Mouse (Mus musculus) MEL (cell line): ENCODE measurements at regions not wholly inside any gene's neighbourhood (a gene's known extent, or its start where the extent isn't known, plus 50 kb on each side); places are given as distances from the start of the nearest gene placed in this dataset.
A peak's percentile ranks its signal among the peaks of the same experiment; 100 is the strongest.

Source experiments
- DNase-seq: peaks from one replicate; pipeline ENCODE4 v3.0.0; 2011; ENCODE audit warnings: low read depth, low spot score
- H3K27ac ChIP-seq: 2 replicates; pipeline ENCODE4 v1.5.1; 2012; ENCODE audit warnings: low read depth, mild to moderate bottlenecking, control low read depth, low read length, moderate library complexity; ENCODE audit not compliant: control insufficient read depth
- H3K27me3 ChIP-seq, 2 experiments: fragments of 150-350 bp in 1 of 2; sonication (generic) in 1 of 2; 2 replicates each; pipeline ENCODE4 v1.6.1; 2012; ENCODE audit warnings: low read length in 2 of 2, mild to moderate bottlenecking in 2 of 2, improper control_type of control experiment in 1 of 2, moderate library complexity in 1 of 2; ENCODE audit not compliant: insufficient read depth in 2 of 2, control insufficient read depth in 1 of 2
- H3K36me3 ChIP-seq, 2 experiments: 2 replicates each; pipeline ENCODE4 v1.6.1; 2012 to 2014; ENCODE audit warnings: low read length in 2 of 2, improper control_type of control experiment in 1 of 2, inconsistent platforms in 1 of 2, mild to moderate bottlenecking in 1 of 2; ENCODE audit not compliant: insufficient read depth in 2 of 2, control insufficient read depth in 1 of 2
- H3K4me1 ChIP-seq, 2 experiments: fragments of 150-350 bp in 1 of 2; sonication (generic) in 1 of 2; 2 replicates each; pipeline ENCODE4 v1.6.1; 2012; ENCODE audit warnings: low read length in 2 of 2, improper control_type of control experiment in 1 of 2, mild to moderate bottlenecking in 1 of 2; ENCODE audit not compliant: insufficient read depth in 2 of 2, control insufficient read depth in 1 of 2
- H3K4me3 ChIP-seq, 2 experiments: fragments of 150-350 bp in 1 of 2; sonication (generic) in 1 of 2; 2 replicates each; pipeline ENCODE4 v1.5.1; 2012; ENCODE audit warnings: low read depth in 2 of 2, low read length in 2 of 2, mild to moderate bottlenecking in 2 of 2, moderate library complexity in 2 of 2, control low read depth in 1 of 2, improper control_type of control experiment in 1 of 2; ENCODE audit not compliant: control insufficient read depth in 1 of 2, insufficient read depth in 1 of 2
- H3K79me2 ChIP-seq: 2 replicates; pipeline ENCODE4 v1.6.1; 2012; ENCODE audit warnings: mild to moderate bottlenecking, low read length, moderate library complexity; ENCODE audit not compliant: control insufficient read depth, poor library complexity, insufficient read depth
- H3K9ac ChIP-seq: 2 replicates; pipeline ENCODE4 v1.6.1; 2012; ENCODE audit warnings: low read depth, mild to moderate bottlenecking, control low read depth, low read length, moderate library complexity; ENCODE audit not compliant: control insufficient read depth, poor library complexity, severe bottlenecking
- H3K9me3 ChIP-seq: fragments of 150-350 bp; sonication (generic); replicated peaks from 2 replicates; pipeline ENCODE4 v1.6.1; 2012; ENCODE audit warnings: mild to moderate bottlenecking, low read length, improper control_type of control experiment, moderate library complexity; ENCODE audit not compliant: insufficient read depth
- BHLHE40 ChIP-seq: IDR thresholded peaks from 2 replicates; pipeline ENCODE4 v1.6.1; 2012; ENCODE audit warnings: low read depth, mild to moderate bottlenecking, inconsistent platforms, low read length, improper control_type of control experiment, borderline replicate concordance
- CHD1 ChIP-seq: IDR thresholded peaks from 2 replicates; pipeline ENCODE4 v1.6.1; 2012; ENCODE audit warnings: low read depth, mild to moderate bottlenecking, inconsistent platforms, low read length, improper control_type of control experiment
- CHD2 ChIP-seq: IDR thresholded peaks from 2 replicates; pipeline ENCODE4 v1.6.1; 2011; ENCODE audit warnings: low read length, improper control_type of control experiment
- CTCF ChIP-seq, 3 experiments: IDR thresholded peaks in 2 of 3; conservative IDR thresholded peaks in 1 of 3; 2 replicates each; pipeline ENCODE4 v1.5.1; 2011 to 2012; ENCODE audit warnings: low read length in 3 of 3, low read depth in 2 of 3, mild to moderate bottlenecking in 2 of 3, improper control_type of control experiment in 1 of 3, inconsistent platforms in 1 of 3, mixed read lengths in 1 of 3, moderate library complexity in 1 of 3; ENCODE audit not compliant: control insufficient read depth in 1 of 3, insufficient read depth in 1 of 3, poor library complexity in 1 of 3, severe bottlenecking in 1 of 3
- E2F4 ChIP-seq: IDR thresholded peaks from 2 replicates; pipeline ENCODE4 v1.6.1; 2011; ENCODE audit warnings: low read depth, low read length, improper control_type of control experiment, borderline replicate concordance
- ELF1 ChIP-seq: IDR thresholded peaks from 2 replicates; pipeline ENCODE4 v1.6.1; 2014; ENCODE audit warnings: low read depth, mild to moderate bottlenecking, inconsistent platforms, low read length, improper control_type of control experiment, moderate library complexity
- EP300 ChIP-seq, 2 experiments: IDR thresholded peaks; 2 replicates each; pipeline ENCODE4 v1.6.1; 2011; ENCODE audit warnings: improper control_type of control experiment in 2 of 2, low read length in 2 of 2, low read depth in 1 of 2, mild to moderate bottlenecking in 1 of 2
- ETS1 ChIP-seq: IDR thresholded peaks from 2 replicates; pipeline ENCODE4 v1.6.1; 2012; ENCODE audit warnings: low read depth, mild to moderate bottlenecking, inconsistent platforms, low read length, improper control_type of control experiment, moderate library complexity
- GABPA ChIP-seq: IDR thresholded peaks from 2 replicates; pipeline ENCODE4 v1.6.1; 2012; ENCODE audit warnings: low read depth, mild to moderate bottlenecking, inconsistent platforms, low read length, improper control_type of control experiment, moderate library complexity
- GATA1 ChIP-seq: IDR thresholded peaks from 2 replicates; pipeline ENCODE4 v1.6.1; 2011; ENCODE audit warnings: low read depth, low read length, improper control_type of control experiment
- HCFC1 ChIP-seq: IDR thresholded peaks from 2 replicates; pipeline ENCODE4 v1.6.1; 2012; ENCODE audit warnings: low read depth, mild to moderate bottlenecking, inconsistent platforms, low read length, improper control_type of control experiment, moderate library complexity
- JUND ChIP-seq: IDR thresholded peaks from 2 replicates; pipeline ENCODE4 v1.6.1; 2011; ENCODE audit warnings: low read depth, mild to moderate bottlenecking, improper control_type of control experiment, low read length
- KAT2A ChIP-seq: conservative IDR thresholded peaks from 2 replicates; pipeline ENCODE4 v1.6.1; 2012; ENCODE audit warnings: low read depth, low read length, improper control_type of control experiment, inconsistent platforms
- MAX ChIP-seq: IDR thresholded peaks from 2 replicates; pipeline ENCODE4 v1.6.1; 2011; ENCODE audit warnings: low read length, improper control_type of control experiment
- MAZ ChIP-seq: IDR thresholded peaks from 2 replicates; pipeline ENCODE4 v1.6.1; 2012; ENCODE audit warnings: low read depth, mild to moderate bottlenecking, inconsistent platforms, low read length, improper control_type of control experiment
- MEF2A ChIP-seq: IDR thresholded peaks from 2 replicates; pipeline ENCODE4 v1.6.1; 2014; ENCODE audit warnings: low read depth, mild to moderate bottlenecking, inconsistent platforms, low read length, improper control_type of control experiment; ENCODE audit not compliant: poor library complexity, insufficient replicate concordance, severe bottlenecking; ENCODE audit errors: extremely low read depth
- MXI1 ChIP-seq: IDR thresholded peaks from 2 replicates; pipeline ENCODE4 v1.6.1; 2011; ENCODE audit warnings: mild to moderate bottlenecking, low read depth, low read length, improper control_type of control experiment
- MYB ChIP-seq: IDR thresholded peaks from 2 replicates; pipeline ENCODE4 v1.6.1; 2011; ENCODE audit warnings: mild to moderate bottlenecking, low read depth, low read length, improper control_type of control experiment
- MYC ChIP-seq: IDR thresholded peaks from 2 replicates; pipeline ENCODE4 v1.6.1; 2011; ENCODE audit warnings: low read depth, mild to moderate bottlenecking, low read length, improper control_type of control experiment, moderate library complexity
- NELFE ChIP-seq: IDR thresholded peaks from 2 replicates; pipeline ENCODE4 v1.6.1; 2011; ENCODE audit warnings: low read depth, low read length, improper control_type of control experiment
- NRF1 ChIP-seq: IDR thresholded peaks from 2 replicates; pipeline ENCODE4 v1.6.1; 2014; ENCODE audit warnings: low read depth, mild to moderate bottlenecking, inconsistent platforms, low read length, improper control_type of control experiment, moderate library complexity; ENCODE audit not compliant: poor library complexity, insufficient read depth, severe bottlenecking
- POLR2AphosphoS2 ChIP-seq: IDR thresholded peaks from 2 replicates; pipeline ENCODE4 v1.6.1; 2011; ENCODE audit warnings: low read length, improper control_type of control experiment
- POLR2AphosphoS5 ChIP-seq: IDR thresholded peaks from 2 replicates; pipeline ENCODE4 v1.6.1; 2012; ENCODE audit warnings: low read depth, borderline replicate concordance, mild to moderate bottlenecking, inconsistent platforms, low read length, moderate library complexity, mixed read lengths
- RAD21 ChIP-seq: IDR thresholded peaks from 2 replicates; pipeline ENCODE4 v1.6.1; 2011; ENCODE audit warnings: mild to moderate bottlenecking, low read depth, low read length, improper control_type of control experiment
- RCOR1 ChIP-seq: IDR thresholded peaks from 2 replicates; pipeline ENCODE4 v1.6.1; 2012; ENCODE audit warnings: low read depth, mild to moderate bottlenecking, inconsistent platforms, low read length, improper control_type of control experiment
- SIN3A ChIP-seq: IDR thresholded peaks from 2 replicates; pipeline ENCODE4 v1.6.1; 2012; ENCODE audit warnings: low read length, improper control_type of control experiment, inconsistent platforms
- SMC3 ChIP-seq: IDR thresholded peaks from 2 replicates; pipeline ENCODE4 v1.6.1; 2011; ENCODE audit warnings: low read depth, low read length, improper control_type of control experiment
- TAL1 ChIP-seq: IDR thresholded peaks from 2 replicates; pipeline ENCODE4 v1.6.1; 2012; ENCODE audit warnings: mild to moderate bottlenecking, inconsistent platforms, low read length, moderate library complexity, mixed read lengths
- TBP ChIP-seq: IDR thresholded peaks from 2 replicates; pipeline ENCODE4 v1.8.0; 2011; ENCODE audit warnings: low read depth, low read length, improper control_type of control experiment
- TCF12 ChIP-seq: IDR thresholded peaks from 2 replicates; pipeline ENCODE4 v1.6.1; 2014; ENCODE audit warnings: low read depth, mild to moderate bottlenecking, inconsistent platforms, low read length, improper control_type of control experiment, moderate library complexity
- UBTF ChIP-seq: IDR thresholded peaks from 2 replicates; pipeline ENCODE4 v1.6.1; 2012; ENCODE audit warnings: low read depth, mild to moderate bottlenecking, inconsistent platforms, low read length, improper control_type of control experiment, moderate library complexity, borderline replicate concordance; ENCODE audit not compliant: insufficient read depth
- USF1 ChIP-seq: IDR thresholded peaks from 2 replicates; pipeline ENCODE4 v1.6.1; 2014; ENCODE audit warnings: low read depth, mild to moderate bottlenecking, inconsistent platforms, low read length, improper control_type of control experiment, moderate library complexity
- ZC3H11A ChIP-seq: IDR thresholded peaks from 2 replicates; pipeline ENCODE4 v1.6.1; 2012; ENCODE audit warnings: low read depth, mild to moderate bottlenecking, inconsistent platforms, low read length, improper control_type of control experiment
- ZKSCAN1 ChIP-seq: IDR thresholded peaks from 2 replicates; pipeline ENCODE4 v1.6.1; 2012; ENCODE audit warnings: low read depth, mild to moderate bottlenecking, inconsistent platforms, low read length, improper control_type of control experiment, moderate library complexity
- ZMIZ1 ChIP-seq: IDR thresholded peaks from 2 replicates; pipeline ENCODE4 v1.6.1; 2012; ENCODE audit warnings: low read depth, mild to moderate bottlenecking, inconsistent platforms, low read length, improper control_type of control experiment, moderate library complexity
- ZNF384 ChIP-seq: IDR thresholded peaks from 2 replicates; pipeline ENCODE4 v1.6.1; 2012; ENCODE audit warnings: low read depth, mild to moderate bottlenecking, inconsistent platforms, low read length, improper control_type of control experiment

GRCm38 (mm10) chr6:11727806-11728205 is 179.5 kb downstream of the Ndufa4 start (continued):
- TF ChIP-seq USF1, result no peak

GRCm38 (mm10) chr6:11727370-11727769 is 179.9 kb downstream of the Ndufa4 start:
- H3K36me3 ChIP-seq, result peaks cover 0 to 2% of the 10 kb centered on the region in 2 experiments; a peak in 1 of 4 replicates
- H3K4me1 ChIP-seq, result 0 out of 4 replicates have a peak, but pooled peaks cover 0 to 2% of the 10 kb centered on the region in 2 experiments
- no peak overlapping the region for H3K4me3 ChIP-seq
- peak; percentile 74 for DNase-seq
- no peaks in the 10 kb centered on the region for H3K27me3 ChIP-seq
- H3K9me3 ChIP-seq, result no peaks in the 10 kb centered on the region
- no peak overlapping the region for H3K9ac ChIP-seq
- H3K27ac ChIP-seq, result no peak overlapping the region
- H3K79me2 ChIP-seq, result no peaks in the 10 kb centered on the region
- TF ChIP-seq EP300 (IDR thresholded peaks at IDR 0.05; ENCODE audit: low read depth in 1 of 2, low read length in 2 of 2) (peak; percentile 42 to 66), TCF12 (peak; percentile 87), RCOR1 (no peak), NELFE (no peak), BHLHE40 (peak; percentile 95), KAT2A (no peak), JUND (no peak), MEF2A (no peak), MAZ (no peak), GABPA (no peak), CHD1 (no peak), MXI1 (no peak), UBTF (no peak), ELF1 (no peak), MAX (no peak), ZC3H11A (no peak), USF1 (no peak), E2F4 (no peak), ZMIZ1 (no peak), GATA1 (peak; percentile 74), RAD21 (no peak), MYB (no peak), CHD2 (peak; percentile 64), TAL1 (peak; percentile 62), ETS1 (peak; percentile 58), NRF1 (no peak), SMC3 (no peak), ZKSCAN1 (no peak), CTCF (IDR thresholded peaks at IDR 0.05 in 2 of 3, conservative IDR thresholded peaks at IDR 0.05 in 1 of 3; ENCODE audit: control insufficient read depth in 1 of 3, insufficient read depth in 1 of 3, low read depth in 2 of 3, low read length in 3 of 3, poor library complexity in 1 of 3, severe bottlenecking in 1 of 3) (no peak), TBP (no peak), MYC (no peak), ZNF384 (no peak), POLR2AphosphoS2 (no peak), HCFC1 (no peak), POLR2AphosphoS5 (no peak), SIN3A (no peak)
